Mouse (Mus musculus) neural tube, embryonic 11.5 days (tissue): ENCODE results near the gene Ugcg. TPM values are rescaled to one million over a fixed set of nuclear protein-coding genes. Genes with fewer than 3 reads are reported as not detected.

ENCODE experiments used
- ATAC-seq: fragments of 200-750 bp; cut with Nextera tagmentation; 2 replicates; pipeline ENCODE4 v1.8.0; 2017; ENCODE audit warnings: moderate number of reproducible peaks, mild to moderate bottlenecking, moderate TSS enrichment, moderate library complexity; ENCODE audit not compliant: insufficient read depth, low FRiP score, low TSS enrichment
- DNase-seq: peaks from one replicate; pipeline ENCODE4 v3.0.0-alpha.2; 2015; ENCODE audit warnings: low spot score
- H3K27ac ChIP-seq: fragments of 300-500 bp; sonication (generic); 2 replicates; pipeline ENCODE4 v1.5.1; 2014; ENCODE audit warnings: low read depth, mild to moderate bottlenecking, low read length
- H3K27me3 ChIP-seq: fragments of 300-500 bp; sonication (generic); 2 replicates; pipeline ENCODE4 v1.6.1; 2014; ENCODE audit warnings: mild to moderate bottlenecking, low read length, mixed read lengths; ENCODE audit not compliant: control insufficient read depth, insufficient read depth
- H3K36me3 ChIP-seq: fragments of 300-500 bp; sonication (generic); 2 replicates; pipeline ENCODE4 v1.6.1; 2014; ENCODE audit warnings: mild to moderate bottlenecking, low read length, moderate library complexity, mixed read lengths; ENCODE audit not compliant: control insufficient read depth, insufficient read depth
- H3K4me1 ChIP-seq: fragments of 300-500 bp; sonication (generic); 2 replicates; pipeline ENCODE4 v1.6.1; 2014; ENCODE audit warnings: low read length, mixed read lengths; ENCODE audit not compliant: control insufficient read depth, insufficient read depth
- H3K4me2 ChIP-seq: fragments of 300-500 bp; sonication (generic); 2 replicates; pipeline ENCODE4 v1.6.1; 2014; ENCODE audit warnings: low read depth, mild to moderate bottlenecking, moderate library complexity
- H3K4me3 ChIP-seq: fragments of 300-500 bp; sonication (generic); 2 replicates; pipeline ENCODE4 v1.5.1; 2014; ENCODE audit warnings: low read depth, low read length
- H3K9ac ChIP-seq: fragments of 300-500 bp; sonication (generic); 2 replicates; pipeline ENCODE4 v1.6.1; 2014; ENCODE audit warnings: mild to moderate bottlenecking, low read length
- H3K9me3 ChIP-seq: fragments of 300-500 bp; sonication (generic); 2 replicates; pipeline ENCODE4 v1.6.1; 2016; ENCODE audit warnings: low read length; ENCODE audit not compliant: control insufficient read depth
- WGBS: fragments of 180-500 bp; shearing (Covaris S2); extraction: QIAGEN DNeasy Blood & Tissue Kit; methylation state at CpG from one replicate; pipeline ENCODE4 v1.1.7; 2014; 5-methylcytosine and 5-hydroxymethylcytosine counted together
- polyA plus RNA-seq: library from polyadenylated mRNA; unstranded; fragments of >200 nt; fragmentation: Nextera tagmentation; extraction: Ambion mirVana; gene quantifications from 2 replicates; pipeline ENCODE4 v1.2.1, GENCODE M21; 2014

The Ugcg gene
- polyA plus RNA-seq, 1 experiment from 2014 or later = 12.4 TPM

GRCm38 (mm10) chr4:59224889-59225288 is 35.8 kb downstream of the Ugcg start:
- WGBS = 95% methylated on average over 4 of the region's 4 CpGs
- no peak for DNase-seq
- no peaks in the 10 kb centered on the region for H3K4me1 ChIP-seq
- H3K4me2 ChIP-seq = no peak overlapping the region
- no peak for ATAC-seq
- no peak overlapping the region for H3K9ac ChIP-seq
- no peaks in the 10 kb centered on the region for H3K27me3 ChIP-seq
- no peaks in the 10 kb centered on the region for H3K36me3 ChIP-seq
- no peak overlapping the region for H3K27ac ChIP-seq
- H3K4me3 ChIP-seq = no peak overlapping the region
- H3K9me3 ChIP-seq = no peaks in the 10 kb centered on the region

GRCm38 (mm10) chr4:59227047-59227446 is 38.0 kb downstream of the Ugcg start:
- no peak overlapping the region for H3K9ac ChIP-seq
- no peaks in the 10 kb centered on the region for H3K27me3 ChIP-seq
- H3K4me2 ChIP-seq = no peak overlapping the region
- ATAC-seq (no peak), DNase-seq (no peak)
- 91% methylated on average over 9 of the region's 9 CpGs for WGBS
- H3K4me3 ChIP-seq = no peak overlapping the region
- no peaks in the 10 kb centered on the region for H3K9me3 ChIP-seq
- no peaks in the 10 kb centered on the region for H3K36me3 ChIP-seq
- H3K27ac ChIP-seq = no peak overlapping the region
- no peaks in the 10 kb centered on the region for H3K4me1 ChIP-seq

GRCm38 (mm10) chr4:59228951-59229350 is 39.9 kb downstream of the Ugcg start:
- DNase-seq (no peak), ATAC-seq (no peak)
- Histone ChIP-seq H3K36me3 (no peaks in the 10 kb centered on the region), H3K4me3 (no peak overlapping the region), H3K9ac (no peak overlapping the region), H3K4me1 (no peaks in the 10 kb centered on the region), H3K27me3 (no peaks in the 10 kb centered on the region), H3K4me2 (no peak overlapping the region), H3K9me3 (no peaks in the 10 kb centered on the region), H3K27ac (no peak overlapping the region)

- Histone ChIP-seq H3K27me3 (no peaks in the 10 kb centered on the region), H3K4me2 (no peak overlapping the region), H3K4me1 (no peaks in the 10 kb centered on the region), H3K4me3 (no peak overlapping the region), H3K9ac (no peak overlapping the region), H3K9me3 (no peaks in the 10 kb centered on the region), H3K27ac (no peak overlapping the region), H3K36me3 (no peaks in the 10 kb centered on the region)
- ATAC-seq = no peak
- WGBS = 89% methylated on average over 6 of the region's 6 CpGs
- DNase-seq = no peak
These were observed 42.4 kb downstream of the Ugcg start for GRCm38 (mm10) chr4:59231266-59232055.

- Histone ChIP-seq H3K4me1 (no peaks in the 10 kb centered on the region), H3K4me3 (no peak overlapping the region), H3K27me3 (no peaks in the 10 kb centered on the region), H3K27ac (no peak overlapping the region), H3K4me2 (no peak overlapping the region), H3K36me3 (no peaks in the 10 kb centered on the region), H3K9me3 (no peaks in the 10 kb centered on the region), H3K9ac (no peak overlapping the region)
- WGBS = 95% methylated on average over 7 of the region's 10 CpGs
- DNase-seq (no peak), ATAC-seq (no peak)
These were observed 45.0 kb downstream of the Ugcg start for GRCm38 (mm10) chr4:59234014-59234413.

- Histone ChIP-seq H3K27ac (no peak overlapping the region), H3K9me3 (no peaks in the 10 kb centered on the region), H3K27me3 (no peaks in the 10 kb centered on the region), H3K36me3 (no peaks in the 10 kb centered on the region), H3K4me3 (no peak overlapping the region), H3K4me1 (no peaks in the 10 kb centered on the region), H3K9ac (no peak overlapping the region), H3K4me2 (no peak overlapping the region)
- DNase-seq (no peak), ATAC-seq (no peak)
- 94% methylated on average over 23 of the region's 23 CpGs for WGBS
These were observed 45.6 kb downstream of the Ugcg start for GRCm38 (mm10) chr4:59234451-59235216.

- Histone ChIP-seq H3K4me3 (no peak overlapping the region), H3K27ac (no peak overlapping the region), H3K4me1 (no peaks in the 10 kb centered on the region), H3K9ac (no peak overlapping the region), H3K36me3 (no peaks in the 10 kb centered on the region), H3K4me2 (no peak overlapping the region), H3K27me3 (no peaks in the 10 kb centered on the region), H3K9me3 (no peaks in the 10 kb centered on the region)
- no peak for ATAC-seq
- no peak for DNase-seq
- 92% methylated on average over 3 of the region's 3 CpGs for WGBS
These were observed 47.3 kb downstream of the Ugcg start for GRCm38 (mm10) chr4:59236362-59236761.

GRCm38 (mm10) chr4:59238641-59239311 is 49.7 kb downstream of the Ugcg start:
- H3K36me3 ChIP-seq = no peaks in the 10 kb centered on the region
- H3K9me3 ChIP-seq = no peaks in the 10 kb centered on the region
- no peaks in the 10 kb centered on the region for H3K27me3 ChIP-seq
- ATAC-seq (no peak), DNase-seq (no peak)
- no peak overlapping the region for H3K9ac ChIP-seq
- no peak overlapping the region for H3K4me2 ChIP-seq
- H3K4me3 ChIP-seq = no peak overlapping the region
- 81% methylated on average over 9 of the region's 9 CpGs for WGBS
- H3K4me1 ChIP-seq = no peaks in the 10 kb centered on the region
- no peak overlapping the region for H3K27ac ChIP-seq
